Mouse (Mus musculus) lung, postnatal 0 days (tissue): ENCODE results near the gene Pabpc4.

Experiments used
- CTCF ChIP-seq: IDR thresholded peaks from 2 replicates; pipeline ENCODE4 v1.5.1; 2016; ENCODE audit warnings: antibody characterized with exemption, mild to moderate bottlenecking
- EP300 ChIP-seq: IDR thresholded peaks from 2 replicates; pipeline ENCODE4 v1.6.1; 2016; ENCODE audit warnings: antibody characterized with exemption, mild to moderate bottlenecking, control low read depth

GRCm38 (mm10) chr4:123252214-123252613 is 9.9 kb upstream of the Pabpc4 start:
- TF ChIP-seq CTCF (no peak), EP300 (no peak)
